Mouse (Mus musculus): ENCODE data around the gene Nme7.

DNA sequence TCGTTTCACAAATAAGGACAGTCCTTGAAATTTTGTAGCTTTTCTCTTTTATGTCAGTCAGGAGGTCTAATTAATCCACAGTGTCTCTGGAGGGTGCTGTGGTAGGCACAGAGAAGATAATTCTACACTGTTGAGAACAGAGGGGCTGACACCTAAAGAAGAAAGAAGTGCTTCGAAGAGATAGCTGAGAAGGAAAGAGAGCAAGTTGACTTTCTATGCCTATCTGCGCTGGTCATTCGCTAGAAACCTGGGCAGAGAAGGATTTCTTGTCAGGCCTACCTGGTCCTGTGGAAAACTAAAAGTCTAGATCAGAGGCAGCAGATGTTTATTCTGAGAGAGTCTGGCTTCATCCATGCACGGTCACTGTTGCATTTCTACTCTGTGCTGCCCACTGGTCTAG lies 10.2 kb downstream of the Nme7 start:
- TF ChIP-seq CTCF (IDR thresholded peaks at IDR 0.05; ENCODE audit: extremely low read depth, insufficient read depth, low read length) (no peak), POLR2A (IDR thresholded peaks at IDR 0.05; ENCODE audit: extremely low read depth, insufficient read depth, low read length) (no peak)
